ENCODE assay signal across 16 mouse cellular contexts in genomic region chr1:137648832-137649231, GRCm38 (mm10).
DNase-seq lines count a peak whose midpoint lies in the region; ATAC-seq lines count a peak whose summit lies in the region.
"Had no signal": no experiment of that assay in that cellular context is flagged by ENCODE, and none has a peak within 500 bp of the region (broad histone marks: within the 10 kb centered on the region; RNA-seq: fewer than 3 reads in every experiment).

No protein-coding gene starts in this region.

- no peaks in the 10 kb centered on the region for H3K36me3 ChIP-seq in midbrain, embryonic 11.5 days (ENCODE audit: control insufficient read depth, insufficient read depth, low read length)
- no peaks in the 10 kb centered on the region for H3K36me3 ChIP-seq in midbrain, embryonic 14.5 days (ENCODE audit: control insufficient read depth, insufficient read depth, low read length)
- no peaks in the 10 kb centered on the region for H3K36me3 ChIP-seq in embryonic facial prominence, embryonic 15.5 days
- H3K36me3 ChIP-seq: forebrain, embryonic 15.5 days had no signal

- 87% methylated on average over 1 of the region's 1 CpGs for WGBS in midbrain, embryonic 11.5 days
- 44% methylated on average over 1 of the region's 1 CpGs for WGBS in midbrain, embryonic 14.5 days
- WGBS in embryonic facial prominence, embryonic 15.5 days, result 30% methylated on average over 1 of the region's 1 CpGs

- no peaks in the 10 kb centered on the region for H3K9me3 ChIP-seq in midbrain, embryonic 11.5 days (ENCODE audit: control insufficient read depth, low read length)
- H3K9me3 ChIP-seq in midbrain, embryonic 14.5 days (ENCODE audit: control insufficient read depth, low read length), result no peaks in the 10 kb centered on the region
- no peaks in the 10 kb centered on the region for H3K9me3 ChIP-seq in embryonic facial prominence, embryonic 15.5 days (replicated peaks)
- H3K9me3 ChIP-seq: forebrain, embryonic 13.5 days; forebrain, embryonic 15.5 days had no signal

- peak; percentile 54 for DNase-seq in midbrain, embryonic 11.5 days (ENCODE audit: low spot score, missing footprints)
- DNase-seq in midbrain, embryonic 14.5 days, result no peak
- DNase-seq in testis, postnatal 14 days (ENCODE audit: low spot score), result no peak
- DNase-seq in right cerebral cortex, adult 18-20 months, result no peak
- DNase-seq: adrenal gland, adult 8-10 months; adrenal gland, postnatal 14 days; adrenal gland, postnatal 36 days; cerebellum, adult 11-12 months; cerebellum, adult 2 months; cerebellum, adult 9-10 months; cerebellum, postnatal 10 days; cerebellum, postnatal 25 days; forebrain, postnatal 0 days had no signal

- no peak overlapping the region for H3K4me3 ChIP-seq in midbrain, embryonic 11.5 days (ENCODE audit: low read depth, low read length)
- H3K4me3 ChIP-seq in midbrain, embryonic 14.5 days (replicated peaks; ENCODE audit: low read depth, low read length), result no peak overlapping the region
- no peak overlapping the region for H3K4me3 ChIP-seq in embryonic facial prominence, embryonic 15.5 days (replicated peaks)
- H3K4me3 ChIP-seq: forebrain, embryonic 13.5 days; forebrain, embryonic 15.5 days had no signal

- no peaks in the 10 kb centered on the region; the same call in 1 of the 2 replicates for H3K4me1 ChIP-seq in midbrain, embryonic 11.5 days (ENCODE audit: control insufficient read depth, insufficient read depth, low read length)
- 0 out of 2 replicates have a peak, but pooled peaks cover 3% of the 10 kb centered on the region for H3K4me1 ChIP-seq in midbrain, embryonic 14.5 days (ENCODE audit: control insufficient read depth, insufficient read depth, low read length)
- peaks cover 14% of the 10 kb centered on the region for H3K4me1 ChIP-seq in embryonic facial prominence, embryonic 15.5 days

- H3K27me3 ChIP-seq in midbrain, embryonic 11.5 days (ENCODE audit: control insufficient read depth, insufficient read depth, low read length), result no peaks in the 10 kb centered on the region
- H3K27me3 ChIP-seq in midbrain, embryonic 14.5 days (ENCODE audit: control insufficient read depth, insufficient read depth, low read length), result no peaks in the 10 kb centered on the region
- H3K27me3 ChIP-seq in embryonic facial prominence, embryonic 15.5 days, result no peaks in the 10 kb centered on the region
- H3K27me3 ChIP-seq: forebrain, embryonic 13.5 days; forebrain, embryonic 15.5 days had no signal

- H3K27ac ChIP-seq in midbrain, embryonic 11.5 days (ENCODE audit: low read depth, low read length), result no peak overlapping the region
- no peak overlapping the region for H3K27ac ChIP-seq in midbrain, embryonic 14.5 days (replicated peaks; ENCODE audit: low read depth, low read length)
- no peak overlapping the region for H3K27ac ChIP-seq in embryonic facial prominence, embryonic 15.5 days (replicated peaks)
- H3K27ac ChIP-seq: forebrain, embryonic 13.5 days; forebrain, embryonic 15.5 days had no signal

- no peak overlapping the region for H3K4me2 ChIP-seq in midbrain, embryonic 11.5 days
- no peak overlapping the region for H3K4me2 ChIP-seq in midbrain, embryonic 14.5 days (ENCODE audit: low read length)
- no peak overlapping the region for H3K4me2 ChIP-seq in embryonic facial prominence, embryonic 15.5 days (replicated peaks)
- H3K4me2 ChIP-seq: forebrain, embryonic 13.5 days; forebrain, embryonic 15.5 days had no signal

- ATAC-seq in midbrain, embryonic 11.5 days (ENCODE audit: low FRiP score), result no peak
- ATAC-seq in midbrain, embryonic 14.5 days (ENCODE audit: low FRiP score, low TSS enrichment), result no peak
- peak; percentile 63; the same call in 1 of the 2 replicates for ATAC-seq in embryonic facial prominence, embryonic 15.5 days (ENCODE audit: insufficient number of reproducible peaks, low FRiP score, low TSS enrichment, low read depth)
- ATAC-seq: forebrain, embryonic 13.5 days; forebrain, embryonic 15.5 days; forebrain, postnatal 0 days had no signal

- H3K9ac ChIP-seq in midbrain, embryonic 11.5 days (ENCODE audit: low read length), result no peak overlapping the region
- H3K9ac ChIP-seq in midbrain, embryonic 14.5 days (replicated peaks; ENCODE audit: low read length), result no peak overlapping the region
- H3K9ac ChIP-seq in embryonic facial prominence, embryonic 15.5 days, result no peak overlapping the region
- H3K9ac ChIP-seq: forebrain, embryonic 13.5 days; forebrain, embryonic 15.5 days; forebrain, postnatal 0 days had no signal
